Mouse (Mus musculus): ENCODE data around the gene Lsamp.
"Not testable (repeated sequence)": the region's sequence is repeated elsewhere in the genome, so short reads cannot be mapped to it uniquely, and the experiment has no call there.

The Lsamp gene

GRCm38 (mm10) chr16:41965636-41966035 lies 1981.5 kb downstream of the Lsamp start:
- DNase-seq = no peak

- DNase-seq = no peak
Measured at GRCm38 (mm10) chr16:41969215-41969614, 1985.1 kb downstream of the Lsamp start.

GRCm38 (mm10) chr16:41974866-41975719 lies 1990.9 kb downstream of the Lsamp start:
- no peak for DNase-seq

- no peak for DNase-seq
Measured at GRCm38 (mm10) chr16:41976897-41977296, 1992.7 kb downstream of the Lsamp start.

GRCm38 (mm10) chr16:41996956-41997355 lies 2012.8 kb downstream of the Lsamp start:
- DNase-seq = no peak

- DNase-seq = no peak
Measured at GRCm38 (mm10) chr16:42002925-42003324, 2018.8 kb downstream of the Lsamp start.

GRCm38 (mm10) chr16:42003506-42003905 lies 2019.3 kb downstream of the Lsamp start:
- DNase-seq = not testable (repeated sequence)

GRCm38 (mm10) chr16:42004166-42004565 lies 2020.0 kb downstream of the Lsamp start:
- DNase-seq = no peak

- no peak for DNase-seq
Measured at GRCm38 (mm10) chr16:42014937-42015336, 2030.8 kb downstream of the Lsamp start.

- DNase-seq = no peak
Measured at GRCm38 (mm10) chr16:42015443-42015842, 2031.3 kb downstream of the Lsamp start.

GRCm38 (mm10) chr16:42016791-42017643 lies 2032.9 kb downstream of the Lsamp start:
- no peak for DNase-seq

- DNase-seq = no peak
Measured at GRCm38 (mm10) chr16:42022566-42022965, 2038.4 kb downstream of the Lsamp start.

- no peak for DNase-seq
Measured at GRCm38 (mm10) chr16:42032030-42032429, 2047.9 kb downstream of the Lsamp start.

- DNase-seq = no peak
Measured at GRCm38 (mm10) chr16:42033449-42033848, 2049.3 kb downstream of the Lsamp start.

GRCm38 (mm10) chr16:42048138-42048537 lies 2064.0 kb downstream of the Lsamp start:
- no peak for DNase-seq

GRCm38 (mm10) chr16:42059927-42060326 lies 2075.8 kb downstream of the Lsamp start:
- no peak for DNase-seq

GRCm38 (mm10) chr16:42074325-42074724 lies 2090.2 kb downstream of the Lsamp start:
- no peak for DNase-seq

- no peak for DNase-seq
Measured at GRCm38 (mm10) chr16:42079573-42079972, 2095.4 kb downstream of the Lsamp start.

GRCm38 (mm10) chr16:42081611-42082010 lies 2097.4 kb downstream of the Lsamp start:
- DNase-seq = no peak

GRCm38 (mm10) chr16:42097510-42097909 lies 2113.3 kb downstream of the Lsamp start:
- DNase-seq = no peak

- no peak for DNase-seq
Measured at GRCm38 (mm10) chr16:42102186-42102585, 2118.0 kb downstream of the Lsamp start.

- no peak for DNase-seq
Measured at GRCm38 (mm10) chr16:42102635-42103034, 2118.5 kb downstream of the Lsamp start.

GRCm38 (mm10) chr16:42112251-42112650 lies 2128.1 kb downstream of the Lsamp start:
- no peak for DNase-seq

GRCm38 (mm10) chr16:42113246-42113645 lies 2129.1 kb downstream of the Lsamp start:
- DNase-seq = no peak

Data from kidney, adult 11 months (tissue).